Mouse (Mus musculus) mesoderm, embryonic 11.5 days (tissue): Measurements from ENCODE around the gene B3gnt2.

Source experiments
- DNase-seq: peaks from one replicate; pipeline ENCODE4 v3.0.0-alpha.2; 2012; ENCODE audit warnings: low read depth, low spot score

Gene B3gnt2

DNA sequence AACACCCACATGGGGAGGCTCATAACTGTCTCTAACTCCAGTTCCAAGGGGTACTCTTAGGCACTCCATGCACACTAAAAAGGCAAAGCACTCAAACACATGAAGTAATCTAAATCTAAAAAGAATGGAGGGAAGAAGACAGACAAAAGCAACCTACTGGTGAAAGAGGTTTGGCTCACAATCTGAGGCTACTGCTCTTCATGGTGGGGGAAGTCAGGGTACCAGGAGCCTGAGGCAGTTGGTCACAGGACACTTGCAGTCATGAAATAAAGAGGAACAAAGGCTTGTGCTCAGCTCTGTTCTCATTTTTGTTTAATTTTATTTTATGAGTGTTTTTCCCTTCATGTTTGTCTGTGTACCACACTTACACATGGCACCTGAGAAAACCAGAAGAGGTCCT lies 45.6 kb downstream of the B3gnt2 start:
- no peak for DNase-seq

- DNase-seq: no peak
Measured at GRCm38 (mm10) chr11:22813921-22814704, 46.6 kb downstream of the B3gnt2 start.

GRCm38 (mm10) chr11:22813427-22813826 lies 47.3 kb downstream of the B3gnt2 start:
- no peak for DNase-seq

- DNase-seq: no peak
Measured at GRCm38 (mm10) chr11:22811413-22811812, 49.3 kb downstream of the B3gnt2 start.

GRCm38 (mm10) chr11:22809465-22810096 lies 51.2 kb downstream of the B3gnt2 start:
- DNase-seq: no peak

DNA sequence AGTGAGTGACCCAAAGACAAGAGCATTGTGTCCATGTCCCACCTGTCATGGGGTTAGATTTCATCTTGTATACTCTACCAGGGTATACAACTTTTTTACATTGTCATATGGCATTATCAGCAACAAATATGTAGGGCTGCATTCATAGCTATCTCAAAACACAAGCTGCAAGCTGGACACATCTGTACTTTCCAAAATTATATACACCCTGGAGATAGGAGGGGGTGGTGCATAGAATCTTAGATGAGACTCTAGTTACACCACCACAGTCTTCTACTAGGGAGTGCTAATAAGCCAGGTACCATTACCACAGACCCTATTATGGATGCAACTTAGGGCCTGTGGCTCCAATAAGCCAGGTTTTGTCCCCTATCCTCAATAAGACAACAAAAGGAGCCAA lies 52.7 kb downstream of the B3gnt2 start:
- DNase-seq: no peak

- DNase-seq: no peak
Measured at GRCm38 (mm10) chr11:22805171-22805570, 55.6 kb downstream of the B3gnt2 start.

DNA sequence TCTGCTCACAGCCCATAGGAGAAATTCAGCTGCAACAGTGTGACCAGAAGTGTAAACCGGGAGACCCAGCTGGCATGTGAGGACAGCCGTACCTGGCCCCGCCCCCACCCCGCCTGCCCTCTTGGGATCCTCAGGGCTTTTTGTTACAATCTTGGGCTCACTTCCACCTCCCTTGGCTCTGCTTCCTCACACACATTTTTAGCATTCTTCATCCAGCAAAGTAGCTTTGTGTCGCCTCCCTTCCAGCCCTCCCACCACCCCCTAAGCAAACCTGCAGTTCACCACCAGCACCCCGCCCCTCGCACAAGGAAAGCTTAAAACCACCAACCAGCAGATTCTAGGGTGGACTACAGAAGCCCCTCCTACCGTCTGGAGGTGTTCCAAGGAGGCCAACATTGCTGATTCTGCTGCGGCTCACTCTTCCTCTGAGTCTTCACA lies 60.8 kb downstream of the B3gnt2 start:
- DNase-seq: peak; percentile 32

GRCm38 (mm10) chr11:22798916-22799315 lies 61.8 kb downstream of the B3gnt2 start:
- no peak for DNase-seq

DNA sequence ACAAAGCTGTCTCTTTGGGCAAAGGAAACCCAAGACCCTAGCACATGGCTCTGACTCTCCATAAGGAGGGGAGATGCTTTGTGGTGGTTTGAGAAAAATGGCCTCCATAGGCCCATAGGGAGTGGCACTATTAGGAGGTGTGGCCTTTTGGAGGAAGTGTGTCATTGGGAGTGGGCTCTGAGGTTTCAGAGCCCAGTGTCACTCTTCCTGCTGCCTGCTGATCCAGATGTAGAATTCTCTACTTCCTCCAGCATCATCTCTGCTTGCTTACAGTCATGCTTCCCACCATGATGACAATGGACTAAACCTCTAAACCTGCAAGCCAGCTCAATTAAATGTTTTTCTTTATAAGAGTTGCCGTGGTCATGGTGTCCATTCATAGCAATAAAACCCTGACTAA lies 66.0 kb downstream of the B3gnt2 start:
- no peak for DNase-seq

DNA sequence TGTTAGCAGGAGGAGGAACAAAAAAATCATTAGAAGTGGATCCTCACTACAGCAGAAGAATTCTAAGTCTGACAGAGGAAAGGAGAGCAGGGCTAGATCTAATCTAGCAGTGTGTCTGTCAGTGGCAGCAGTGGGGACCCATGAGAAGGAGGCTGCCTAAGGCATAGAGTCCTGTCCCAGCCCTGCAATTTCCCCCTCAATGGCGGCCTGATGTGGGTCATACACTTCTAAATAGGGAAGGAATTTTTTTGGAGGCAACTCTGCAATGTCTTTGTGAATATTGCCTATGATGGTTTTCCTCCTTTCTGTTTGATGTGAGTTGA lies 66.9 kb downstream of the B3gnt2 start:
- DNase-seq: no peak

- no peak for DNase-seq
Measured at GRCm38 (mm10) chr11:22793176-22793880, 67.4 kb downstream of the B3gnt2 start.

DNA sequence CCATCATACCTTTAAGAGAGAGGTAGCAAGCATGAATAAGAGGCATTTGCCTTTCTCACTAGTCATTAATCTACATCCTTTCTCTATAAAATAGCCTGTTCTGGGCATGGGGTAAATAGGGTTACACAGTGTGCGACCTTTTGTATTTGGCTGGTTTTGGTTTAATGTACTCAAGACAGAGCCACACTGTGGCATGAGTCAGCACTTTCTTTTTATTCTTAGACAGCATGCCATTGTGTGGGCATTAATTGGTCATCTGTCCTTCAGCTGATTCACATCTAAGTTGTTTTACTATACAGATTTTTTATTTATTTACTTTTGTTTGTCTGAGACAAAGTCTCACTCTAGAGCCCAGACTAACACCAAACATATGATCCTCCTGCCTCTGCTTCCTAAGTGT lies 68.6 kb downstream of the B3gnt2 start:
- no peak for DNase-seq

GRCm38 (mm10) chr11:22791726-22792125 lies 69.0 kb downstream of the B3gnt2 start:
- no peak for DNase-seq

DNA sequence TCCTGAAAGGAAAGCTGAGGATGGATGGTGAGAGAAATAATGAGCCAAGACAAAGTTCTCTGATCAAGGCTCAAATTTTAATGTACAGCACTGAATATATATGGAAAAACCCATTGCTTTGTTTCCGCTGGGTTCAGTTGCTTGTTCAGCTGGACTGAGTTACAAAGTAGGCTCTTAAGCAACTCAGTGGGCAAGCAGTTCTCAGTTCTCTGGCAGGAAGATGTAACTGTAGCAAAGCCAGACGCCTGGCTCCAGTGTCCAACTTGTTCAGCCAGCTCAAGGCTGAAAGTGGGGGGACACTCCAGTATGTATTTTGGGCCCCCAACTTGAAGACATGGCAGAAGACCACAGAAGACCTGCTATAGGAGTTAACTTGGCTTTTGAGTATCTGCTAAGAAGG lies 72.9 kb downstream of the B3gnt2 start:
- no peak for DNase-seq

GRCm38 (mm10) chr11:22784477-22784876 lies 76.3 kb downstream of the B3gnt2 start:
- no peak for DNase-seq

- no peak for DNase-seq
Measured at GRCm38 (mm10) chr11:22782705-22783124, 78.0 kb downstream of the B3gnt2 start.

- no peak for DNase-seq
Measured at GRCm38 (mm10) chr11:22781190-22781589, 79.6 kb downstream of the B3gnt2 start.

- DNase-seq: no peak
Measured at GRCm38 (mm10) chr11:22780761-22781160, 80.0 kb downstream of the B3gnt2 start.

DNA sequence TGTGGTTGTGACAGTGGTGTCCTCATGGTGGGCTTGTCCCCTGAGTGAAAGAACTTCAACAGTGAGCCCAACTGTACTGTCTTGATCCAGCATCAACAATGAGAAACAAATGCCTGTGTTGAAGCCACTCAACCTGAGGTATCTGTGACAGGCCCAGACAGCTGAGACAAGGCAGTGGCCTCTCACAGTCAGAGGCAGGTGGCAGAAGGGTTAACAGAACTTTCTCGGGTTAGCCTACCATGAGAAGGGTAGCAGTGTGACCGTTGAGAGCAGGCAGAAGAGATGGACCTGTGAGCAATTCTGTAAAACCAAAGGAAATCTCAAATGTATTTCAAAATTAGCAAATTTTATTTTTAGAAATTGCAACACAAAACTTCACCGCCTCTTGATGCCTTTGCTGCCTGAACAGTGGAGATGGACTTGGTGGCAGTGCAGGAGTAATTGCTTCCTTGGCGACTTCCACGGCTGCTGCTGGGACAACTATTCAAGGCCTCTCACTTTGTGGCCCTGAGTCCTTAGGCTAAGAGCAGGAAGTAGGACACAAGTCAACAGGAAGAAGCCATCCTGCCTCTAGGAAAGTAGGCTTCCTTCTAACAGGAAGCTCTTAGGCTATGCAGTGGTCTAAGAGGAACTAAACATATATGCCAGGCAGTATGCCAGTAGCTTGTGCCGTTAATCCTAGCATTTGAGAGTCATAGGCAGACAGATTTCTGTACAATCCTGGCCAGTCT lies 80.8 kb downstream of the B3gnt2 start:
- no peak for DNase-seq

DNA sequence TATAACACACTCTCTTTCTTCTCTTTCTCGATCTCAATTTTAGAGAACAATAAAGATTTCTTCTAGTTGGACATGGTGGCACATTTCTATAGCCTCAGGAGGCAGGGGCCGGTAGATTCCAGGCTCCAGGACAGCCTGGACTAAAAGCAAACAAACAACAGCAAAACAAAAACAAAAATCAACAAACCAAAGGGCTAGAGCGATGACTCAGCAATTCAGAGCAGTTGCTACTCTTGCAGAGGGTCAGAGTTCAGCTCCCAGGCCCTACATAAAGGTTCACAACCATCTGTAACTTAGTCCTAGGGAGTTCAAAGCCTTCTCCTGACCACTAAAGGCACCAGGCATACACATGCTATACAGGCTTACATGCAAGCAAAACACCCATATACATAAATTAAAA lies 82.2 kb downstream of the B3gnt2 start:
- DNase-seq: no peak

- DNase-seq: no peak
Measured at GRCm38 (mm10) chr11:22777531-22777930, 83.2 kb downstream of the B3gnt2 start.
